Mouse (Mus musculus) embryo, embryonic 10 days (tissue): Measurements from ENCODE around the gene Gm6096.
A peak's percentile ranks its signal among the peaks of the same experiment; 100 is the strongest.

Experiments
- DNase-seq: peaks from one replicate; pipeline ENCODE4 v3.0.0-alpha.2; 2015; ENCODE audit warnings: low spot score

The Gm6096 gene

GRCm38 (mm10) chr7:34234610-34235561 lies 16.0 kb upstream of the Gm6096 start:
- peak; percentile 52 for DNase-seq

GRCm38 (mm10) chr7:34235602-34236001 lies 15.2 kb upstream of the Gm6096 start:
- DNase-seq: no peak

DNA sequence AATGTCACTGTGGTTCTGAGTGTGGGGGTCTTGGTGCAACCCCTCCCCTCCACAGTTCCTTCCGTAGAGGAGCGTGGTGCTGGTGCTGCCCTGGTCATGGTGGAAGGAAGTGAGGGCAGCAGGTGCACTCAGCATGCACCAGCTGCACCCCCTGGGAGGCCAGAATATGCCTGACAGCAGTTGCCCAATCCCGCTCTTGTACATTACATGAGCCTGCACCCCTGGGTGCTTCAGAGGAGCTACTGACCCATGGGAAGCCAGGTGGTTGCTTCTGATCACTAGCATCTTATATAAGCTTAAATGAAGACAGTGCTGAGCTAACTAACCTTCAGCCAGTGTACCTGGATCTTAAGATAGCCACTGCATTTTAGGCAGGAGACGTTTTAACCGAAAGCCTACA lies 12.8 kb upstream of the Gm6096 start:
- no peak for DNase-seq

GRCm38 (mm10) chr7:34242176-34242575 lies 8.7 kb upstream of the Gm6096 start:
- DNase-seq: no peak

DNA sequence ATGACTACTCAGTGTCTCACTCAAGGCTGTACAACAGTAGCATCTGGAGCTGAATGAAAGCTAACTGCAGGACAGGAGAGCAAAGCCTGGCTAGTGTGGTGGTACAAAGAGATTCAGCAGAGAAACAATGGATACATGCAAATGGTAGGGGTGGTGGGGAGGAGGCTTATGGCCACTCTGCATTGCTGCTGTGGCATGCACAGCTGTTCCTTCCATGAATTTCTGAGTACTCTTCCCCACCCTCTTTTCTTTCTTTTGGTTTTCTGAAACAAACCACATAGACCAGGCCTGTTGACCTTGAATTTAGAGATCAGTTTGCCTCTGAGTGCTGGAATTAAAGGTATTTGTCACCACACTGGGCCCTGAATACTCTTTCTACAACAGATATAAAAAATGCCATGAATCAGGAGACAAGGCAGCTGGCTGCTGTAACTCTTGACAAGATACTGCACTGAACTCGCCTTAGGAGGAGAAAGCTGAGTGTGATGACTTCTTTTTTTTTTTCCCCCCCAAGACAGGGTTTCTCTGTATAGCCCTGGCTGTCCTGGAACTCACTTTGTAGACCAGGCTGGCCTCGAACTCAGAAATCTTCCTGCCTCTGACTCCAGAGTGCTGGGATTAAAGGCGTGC lies 3.9 kb upstream of the Gm6096 start:
- no peak for DNase-seq

DNA sequence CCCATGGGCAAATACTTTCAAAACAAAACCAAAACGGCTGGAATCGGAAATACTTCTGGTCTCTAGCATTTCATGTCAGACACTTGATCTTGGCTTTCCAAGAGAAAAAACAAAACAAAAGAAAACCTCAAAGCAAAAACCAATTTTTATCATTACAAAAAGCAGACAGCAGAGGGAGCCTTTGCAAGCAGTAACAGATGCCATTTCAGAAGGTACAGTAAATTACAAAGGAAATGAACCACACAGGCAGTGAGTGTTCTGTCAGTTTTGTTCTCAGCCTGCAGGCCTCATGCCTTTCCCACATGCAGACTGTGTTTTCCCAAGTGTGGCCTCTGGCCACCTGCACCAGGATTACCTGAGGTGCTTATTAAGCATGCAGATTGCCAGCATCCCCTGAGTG lies 1.2 kb downstream of the Gm6096 start:
- no peak for DNase-seq

- DNase-seq: no peak
Measured at GRCm38 (mm10) chr7:34255137-34255536, 4.3 kb downstream of the Gm6096 start.

- DNase-seq: no peak
Measured at GRCm38 (mm10) chr7:34255916-34256315, 5.1 kb downstream of the Gm6096 start.

DNA sequence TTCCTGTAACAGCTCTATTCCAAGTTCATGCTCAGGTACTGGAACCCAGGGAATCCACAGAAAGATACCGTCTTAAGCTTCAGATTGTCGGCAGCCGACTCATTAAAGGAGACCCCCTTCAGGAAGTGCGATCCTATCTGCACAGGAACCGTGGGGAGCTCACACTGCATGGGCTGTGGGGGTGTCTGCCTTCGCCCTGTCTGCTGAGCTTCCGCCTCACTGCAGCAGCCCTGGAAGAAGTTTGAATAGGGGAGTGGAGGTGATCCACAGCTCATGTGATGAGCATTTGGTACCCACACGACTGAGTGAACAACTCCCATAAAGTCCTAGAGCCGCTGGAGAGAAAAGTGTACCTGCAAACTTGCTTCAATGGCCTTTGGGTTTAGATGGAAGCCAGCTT lies 6.4 kb downstream of the Gm6096 start:
- DNase-seq: no peak

DNA sequence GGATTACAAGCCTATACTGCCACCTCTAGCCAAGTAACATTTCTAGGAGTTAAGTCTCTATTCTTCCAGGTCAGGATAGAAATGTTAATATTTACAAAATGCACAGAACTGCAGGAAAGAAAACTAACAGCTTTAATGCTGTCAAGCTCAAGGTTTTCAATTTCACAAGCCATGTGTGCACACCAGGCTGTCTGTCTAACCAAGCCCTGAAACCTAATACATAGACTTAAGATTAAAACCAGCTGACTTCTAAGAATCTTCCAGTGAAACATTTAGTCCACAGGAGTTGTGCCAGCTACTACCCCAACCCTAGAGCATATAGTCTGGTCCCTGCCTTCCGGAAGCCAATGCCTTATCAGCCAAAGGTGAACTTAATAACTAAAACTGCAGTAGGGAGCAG lies 7.6 kb downstream of the Gm6096 start:
- no peak for DNase-seq

- DNase-seq: no peak
Measured at GRCm38 (mm10) chr7:34263437-34263836, 12.6 kb downstream of the Gm6096 start.

GRCm38 (mm10) chr7:34265876-34266346 lies 15.1 kb downstream of the Gm6096 start:
- peak; percentile 51 for DNase-seq

DNA sequence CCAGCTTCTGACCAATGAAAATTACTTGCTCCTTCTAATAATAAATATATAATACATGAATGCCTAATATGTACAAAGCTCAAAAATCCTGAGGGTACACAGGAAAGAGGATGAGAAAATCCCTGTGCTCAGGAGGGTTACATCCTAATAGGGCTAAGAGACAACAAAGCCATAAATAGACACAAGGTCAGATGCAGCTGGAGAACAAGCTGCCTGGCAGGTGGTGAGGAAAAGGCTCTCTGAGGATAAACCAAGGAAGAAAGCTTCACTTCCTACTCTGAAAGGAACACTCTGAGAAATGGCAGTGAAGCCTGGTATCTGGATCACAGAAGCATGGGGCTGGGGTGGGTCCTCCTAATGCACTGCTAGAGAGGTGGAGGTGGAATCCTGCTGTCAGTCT lies 15.6 kb downstream of the Gm6096 start:
- DNase-seq: no peak

DNA sequence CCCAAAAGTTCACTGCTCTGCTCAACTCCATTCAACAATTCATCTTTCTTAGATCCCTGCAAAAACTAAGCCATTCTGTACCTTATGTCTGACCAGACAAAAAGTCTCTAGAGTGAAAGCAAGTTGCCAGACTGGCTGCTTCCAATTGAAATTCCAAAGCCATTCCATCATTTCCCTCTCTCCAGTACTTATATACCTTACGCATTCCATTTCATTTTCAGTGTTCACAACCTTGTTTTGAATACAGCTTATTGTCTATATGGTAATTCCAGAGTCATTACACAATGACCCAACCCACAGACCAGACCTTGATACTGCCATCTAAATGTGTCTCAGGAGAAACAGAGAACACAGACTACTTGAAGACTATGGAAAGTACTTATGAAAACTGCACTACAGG lies 17.6 kb downstream of the Gm6096 start:
- DNase-seq: no peak

DNA sequence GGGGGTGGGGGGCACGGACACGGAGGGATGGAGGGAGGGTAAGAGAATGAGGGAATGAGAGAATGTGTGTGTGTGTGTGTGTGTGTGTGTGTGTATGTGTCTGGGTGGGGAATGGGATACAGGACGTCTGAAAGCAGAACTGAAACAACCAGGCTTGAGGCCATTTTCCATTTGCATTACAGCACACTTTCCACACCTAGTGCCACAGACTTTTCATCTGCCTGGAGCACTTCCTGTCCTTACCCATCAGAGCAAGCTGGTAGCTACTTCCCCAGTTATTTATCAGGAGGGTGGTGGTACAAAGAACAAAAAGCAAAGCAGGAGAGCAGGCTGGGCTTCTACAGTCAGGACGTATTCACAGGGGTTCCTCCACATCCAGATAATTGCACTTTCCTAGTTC lies 21.6 kb downstream of the Gm6096 start:
- no peak for DNase-seq

DNA sequence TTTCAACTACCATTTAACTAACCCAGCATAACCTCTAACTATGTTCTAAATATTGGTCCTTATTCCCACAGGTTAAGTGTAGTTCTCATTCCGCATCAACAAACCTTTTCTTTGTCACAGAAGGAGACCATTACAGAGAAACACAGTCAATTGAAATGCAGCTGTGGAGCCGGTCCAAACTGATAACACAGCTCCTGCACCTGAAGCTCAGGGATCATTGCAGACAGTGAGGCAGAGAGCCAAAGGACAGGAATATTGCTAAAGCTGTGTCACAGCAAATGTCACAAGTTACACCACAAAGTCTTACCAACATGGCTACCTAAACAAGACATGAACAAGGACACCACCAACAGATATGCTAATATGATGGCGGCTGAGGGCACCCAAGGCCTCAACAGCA lies 25.2 kb downstream of the Gm6096 start:
- no peak for DNase-seq

GRCm38 (mm10) chr7:34277656-34278055 lies 26.8 kb downstream of the Gm6096 start:
- DNase-seq: no peak

DNA sequence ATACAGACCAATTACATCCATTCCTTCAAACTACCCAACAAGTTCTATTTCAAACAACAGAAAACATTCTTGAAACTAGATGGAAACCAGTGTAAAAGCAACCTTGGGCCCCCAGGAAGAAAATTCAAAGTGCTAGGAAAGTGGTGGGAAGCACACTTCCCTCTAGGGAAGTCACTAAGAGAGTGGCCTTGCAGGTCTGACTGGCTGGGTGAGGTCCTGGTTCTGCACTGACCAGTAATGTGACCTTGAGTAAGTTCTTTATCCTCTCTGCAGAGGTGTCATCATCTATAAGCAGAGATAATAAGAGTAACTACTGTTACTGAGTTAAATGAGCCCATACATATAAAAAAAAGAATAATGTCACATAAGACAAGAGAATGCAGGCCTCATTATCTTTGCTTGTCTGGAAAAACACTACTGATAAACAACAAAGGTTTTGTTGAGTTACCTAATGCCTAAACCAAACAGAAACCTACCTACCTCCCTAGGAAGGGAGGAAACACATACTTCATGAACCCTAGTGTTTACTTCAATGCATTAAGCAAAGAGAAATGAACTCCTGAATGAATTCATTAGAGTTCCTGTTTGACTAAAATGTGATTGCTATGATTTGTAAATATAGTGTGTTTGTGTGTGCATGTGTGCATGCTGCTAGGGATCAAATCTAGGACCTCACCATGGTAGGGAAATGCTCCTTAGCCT lies 39.8 kb downstream of the Gm6096 start:
- no peak for DNase-seq

GRCm38 (mm10) chr7:34291265-34291664 lies 40.4 kb downstream of the Gm6096 start:
- no peak for DNase-seq

GRCm38 (mm10) chr7:34292633-34293032 lies 41.8 kb downstream of the Gm6096 start:
- DNase-seq: no peak

- DNase-seq: no peak
Measured at GRCm38 (mm10) chr7:34296124-34296523, 45.3 kb downstream of the Gm6096 start.

GRCm38 (mm10) chr7:34298818-34299217 lies 48.0 kb downstream of the Gm6096 start:
- DNase-seq: peak; percentile 9
